Mouse (Mus musculus) brain, embryonic 14.5 days (tissue): ENCODE measurements at regions not wholly inside any gene's neighbourhood (a gene's known extent, or its start where the extent isn't known, plus 50 kb on each side); places are given as distances from the start of the nearest gene placed in this dataset.

ENCODE experiments used
- DNase-seq: peaks from one replicate; pipeline ENCODE4 v3.0.0-alpha.2; 2011; ENCODE audit warnings: low read depth
- CTCF ChIP-seq: fragments of 200-500 bp; IDR thresholded peaks from 2 replicates; pipeline ENCODE4 v1.5.1; 2012; ENCODE audit warnings: inconsistent platforms, mild to moderate bottlenecking, moderate library complexity, borderline replicate concordance; ENCODE audit not compliant: insufficient read depth, insufficient read length; ENCODE audit errors: extremely low read depth
- POLR2A ChIP-seq: fragments of 200-500 bp; IDR thresholded peaks from 2 replicates; pipeline ENCODE4 v1.6.1; 2012; ENCODE audit warnings: mild to moderate bottlenecking, inconsistent platforms, borderline replicate concordance; ENCODE audit not compliant: poor library complexity, insufficient read depth, insufficient read length, severe bottlenecking; ENCODE audit errors: extremely low read depth

DNA sequence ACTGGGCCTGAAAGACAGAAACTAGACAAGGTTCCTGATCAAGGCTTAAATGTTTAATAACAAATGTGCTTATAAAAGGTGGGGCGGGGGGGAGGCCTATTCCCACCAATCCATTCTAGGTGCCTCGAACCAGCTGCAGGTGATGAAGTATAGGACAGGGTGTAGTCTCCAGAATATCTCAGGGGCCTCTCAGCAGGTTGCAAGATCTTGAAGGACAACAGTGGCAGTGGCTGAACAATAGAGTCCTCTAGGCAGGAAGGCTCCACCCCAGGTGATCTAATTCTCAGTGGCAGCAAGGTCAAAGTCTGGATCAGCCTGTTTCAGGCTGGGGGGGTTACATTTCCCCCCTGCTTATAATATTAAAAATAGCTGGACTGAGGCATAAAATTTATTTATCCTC lies 654.8 kb upstream of the Cdh7 start:
- DNase-seq: no peak
- TF ChIP-seq POLR2A: no peak
- no peak for TF ChIP-seq CTCF

DNA sequence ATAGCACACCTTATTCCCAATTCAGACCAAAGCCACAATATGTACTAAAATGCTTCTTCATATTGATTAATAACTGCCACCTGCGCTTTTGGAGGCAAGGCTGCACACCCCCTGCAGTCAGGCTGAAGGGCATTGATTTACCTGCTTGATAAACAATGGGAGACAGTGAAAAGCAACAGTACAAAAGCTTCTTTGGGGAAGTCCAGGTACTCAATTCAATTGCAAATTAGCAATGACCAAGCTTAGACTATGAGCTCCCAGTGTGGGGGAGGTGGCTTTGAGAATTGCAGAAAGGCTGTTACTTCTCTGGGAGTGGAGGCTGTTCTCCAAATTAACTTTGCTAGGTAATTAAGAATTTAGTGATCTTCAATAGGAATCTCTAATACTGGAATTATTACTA lies 654.1 kb upstream of the Cdh7 start:
- TF ChIP-seq POLR2A (no peak), CTCF (no peak)

DNA sequence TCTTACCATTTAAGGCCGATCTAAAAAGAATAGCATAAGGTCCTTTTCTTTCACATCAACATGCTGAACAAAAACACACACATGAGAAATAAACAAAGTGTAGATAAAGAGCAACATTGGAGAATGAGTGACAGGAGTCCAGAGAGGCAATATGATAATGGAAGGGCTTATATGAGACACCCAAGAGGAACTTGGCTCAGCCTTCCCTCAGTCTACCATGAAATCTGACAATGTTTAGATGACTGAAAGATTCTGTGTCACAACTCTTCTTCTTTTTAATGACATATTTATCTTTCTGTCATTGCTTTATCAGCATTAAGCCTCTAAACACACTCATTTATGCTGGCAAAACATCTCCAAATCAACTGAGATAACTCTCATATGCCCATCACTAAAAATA lies 642.0 kb upstream of the Cdh7 start:
- TF ChIP-seq POLR2A (no peak), CTCF (no peak)

More for the DNA sequence above, 654.1 kb upstream of the Cdh7 start:
- no peak for DNase-seq

DNA sequence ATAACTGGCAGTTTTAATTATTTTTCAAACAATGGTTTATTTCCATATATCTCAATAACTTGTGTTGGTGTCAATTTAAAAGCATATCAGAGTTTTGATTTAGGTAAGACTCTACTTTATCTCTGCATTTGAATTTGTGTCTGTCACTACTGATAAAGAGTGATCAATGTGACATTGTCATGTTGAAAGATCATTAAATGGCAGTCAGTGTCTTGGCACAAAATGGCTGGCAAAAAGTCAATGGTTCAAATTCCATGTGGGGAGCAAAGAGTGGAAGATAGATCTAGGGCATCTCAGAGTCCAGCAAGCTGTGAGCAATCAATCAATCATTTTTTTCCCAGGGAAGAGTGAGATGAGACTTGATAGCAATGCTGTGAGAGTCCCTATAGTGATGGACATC lies 612.9 kb upstream of the Cdh7 start:
- no peak for TF ChIP-seq CTCF
- no peak for TF ChIP-seq POLR2A
- DNase-seq: no peak

More for the DNA sequence above, 642.0 kb upstream of the Cdh7 start:
- peak; percentile 73 for DNase-seq
